Mouse (Mus musculus) kidney, postnatal 0 days (tissue): ENCODE measurements around the gene Ugt1a5. TPM values are rescaled to one million over a fixed set of nuclear protein-coding genes. Genes with fewer than 3 reads are reported as not detected.

Source experiments
- ATAC-seq: fragments of 200-750 bp; cut with Nextera tagmentation; replicated peaks from 2 replicates; pipeline ENCODE4 v1.8.0; 2017; ENCODE audit warnings: low read depth, moderate number of reproducible peaks, moderate TSS enrichment, moderate library complexity; ENCODE audit not compliant: low FRiP score
- DNase-seq: peaks from one replicate; pipeline ENCODE4 v3.0.0-alpha.2; 2016; ENCODE audit warnings: low spot score
- H3K27ac ChIP-seq: fragments of 300-500 bp; sonication (generic); 2 replicates; pipeline ENCODE4 v1.5.1; 2014; ENCODE audit warnings: mild to moderate bottlenecking
- H3K27me3 ChIP-seq: fragments of 300-500 bp; sonication (generic); 2 replicates; pipeline ENCODE4 v1.6.1; 2014; ENCODE audit warnings: low read length, mixed read lengths; ENCODE audit not compliant: insufficient read depth
- H3K36me3 ChIP-seq: fragments of 300-500 bp; sonication (generic); 2 replicates; pipeline ENCODE4 v1.6.1; 2014; ENCODE audit warnings: low read length, mixed read lengths; ENCODE audit not compliant: insufficient read depth
- H3K4me1 ChIP-seq: fragments of 300-500 bp; sonication (generic); replicated peaks from 2 replicates; pipeline ENCODE4 v1.6.1; 2014; ENCODE audit warnings: antibody characterized with exemption, low read length, mixed read lengths; ENCODE audit not compliant: insufficient read depth
- H3K4me2 ChIP-seq: fragments of 300-500 bp; sonication (generic); 2 replicates; pipeline ENCODE4 v1.6.1; 2014; ENCODE audit warnings: mild to moderate bottlenecking, low read length, moderate library complexity, mixed read lengths
- H3K4me3 ChIP-seq: fragments of 300-500 bp; sonication (generic); replicated peaks from 2 replicates; pipeline ENCODE4 v1.5.1; 2014; ENCODE audit warnings: low read depth, low read length
- H3K9ac ChIP-seq: fragments of 300-500 bp; sonication (generic); 2 replicates; pipeline ENCODE4 v1.6.1; 2014; ENCODE audit warnings: low read depth, low read length
- H3K9me3 ChIP-seq: fragments of 300-500 bp; sonication (generic); replicated peaks from 2 replicates; pipeline ENCODE4 v1.6.1; 2016; ENCODE audit warnings: low read length, inconsistent platforms, mixed read lengths
- CTCF ChIP-seq: IDR thresholded peaks from 2 replicates; pipeline ENCODE4 v1.5.1; 2016; ENCODE audit warnings: antibody characterized with exemption, low read depth, mild to moderate bottlenecking, moderate library complexity
- WGBS: fragments of 180-500 bp; shearing (Covaris S2); extraction: QIAGEN DNeasy Blood & Tissue Kit; methylation state at CpG from one replicate; pipeline ENCODE4 v1.1.7; 2014; 5-methylcytosine and 5-hydroxymethylcytosine counted together
- polyA plus RNA-seq: library from polyadenylated mRNA; unstranded; fragments of >200 nt; fragmentation: Nextera tagmentation; extraction: Ambion mirVana; gene quantifications from 2 replicates; pipeline ENCODE4 v1.2.1, GENCODE M21; 2015

The Ugt1a5 gene
- polyA plus RNA-seq, 1 experiment from 2014 or later = not detected

DNA sequence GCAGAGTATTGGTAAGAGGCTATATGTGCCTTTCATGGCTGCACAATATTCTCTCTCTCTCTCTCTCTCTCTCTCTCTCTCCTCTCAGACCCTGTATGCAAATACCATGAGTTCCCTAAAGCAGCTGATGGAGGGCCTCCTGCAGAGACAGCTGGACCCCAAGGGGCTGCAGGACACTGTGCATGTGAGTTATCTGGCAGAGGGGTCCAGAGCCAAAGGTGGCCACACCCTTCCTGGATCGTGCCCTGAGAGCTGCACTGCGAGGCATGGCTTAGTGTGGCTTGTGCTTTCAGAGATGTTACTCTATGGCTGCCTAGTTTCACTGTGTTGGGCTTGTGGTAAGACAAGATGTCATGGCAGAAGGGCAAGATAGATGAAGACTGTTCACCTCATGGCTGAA, 81.8 kb downstream of the Ugt1a5 start:
- no peak overlapping the region for H3K4me2 ChIP-seq
- H3K27me3 ChIP-seq = no peaks in the 10 kb centered on the region
- no peak for TF ChIP-seq CTCF
- H3K27ac ChIP-seq = no peak overlapping the region
- no peaks in the 10 kb centered on the region for H3K4me1 ChIP-seq
- no peak for ATAC-seq
- peaks cover 38% of the 10 kb centered on the region for H3K9me3 ChIP-seq
- no peak overlapping the region for H3K4me3 ChIP-seq
- no peaks in the 10 kb centered on the region for H3K36me3 ChIP-seq
- WGBS = 44% methylated on average over 2 of the region's 2 CpGs
- H3K9ac ChIP-seq = no peak overlapping the region
- DNase-seq = no peak

DNA sequence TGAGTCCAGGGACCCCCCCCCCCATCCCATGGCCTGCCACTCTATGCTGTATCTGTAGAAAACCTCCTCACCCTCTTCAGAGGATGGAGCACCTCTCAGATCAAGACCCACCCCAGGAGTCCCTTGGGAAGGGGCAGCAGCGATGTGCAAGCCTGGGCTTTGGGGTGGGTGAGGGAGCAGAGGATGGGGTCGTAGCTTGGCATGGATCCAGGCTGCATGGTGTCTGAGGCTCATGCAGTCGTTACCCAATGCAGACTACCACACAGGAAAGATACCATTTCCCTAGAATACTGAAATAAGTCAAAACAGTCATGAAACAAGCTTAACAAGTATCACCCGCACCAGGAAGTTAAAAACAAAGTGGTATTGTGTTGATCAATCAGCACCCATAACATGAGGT, 82.8 kb downstream of the Ugt1a5 start:
- Histone ChIP-seq H3K4me2 (no peak overlapping the region), H3K9ac (no peak overlapping the region), H3K27ac (no peak overlapping the region), H3K9me3 (peaks cover 38% of the 10 kb centered on the region), H3K4me1 (no peaks in the 10 kb centered on the region), H3K4me3 (no peak overlapping the region), H3K36me3 (no peaks in the 10 kb centered on the region), H3K27me3 (no peaks in the 10 kb centered on the region)
- no peak for ATAC-seq
- WGBS = 70% methylated on average over 4 of the region's 4 CpGs
- no peak for TF ChIP-seq CTCF
- DNase-seq = no peak

DNA sequence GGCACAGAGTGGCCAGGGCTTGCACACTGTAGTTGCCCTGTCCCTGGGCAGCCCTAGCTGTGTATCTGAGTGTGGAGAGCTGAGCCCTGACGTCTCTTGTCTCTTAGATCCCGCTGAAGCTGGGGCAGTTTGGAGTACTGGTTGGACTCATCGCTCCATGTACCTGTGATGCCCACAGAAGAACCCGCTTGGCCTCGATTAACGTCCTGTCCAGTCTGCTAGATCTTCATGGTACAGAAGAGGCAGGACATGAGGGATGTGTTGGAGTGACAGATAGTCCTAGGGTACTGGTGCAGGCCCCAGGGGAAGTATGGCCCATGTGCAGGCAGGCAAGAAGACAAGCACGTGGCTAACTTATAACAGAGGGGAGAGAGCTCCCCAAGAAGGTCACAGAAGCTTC, 83.8 kb downstream of the Ugt1a5 start:
- no peak for TF ChIP-seq CTCF
- 75% methylated on average over 7 of the region's 7 CpGs for WGBS
- Histone ChIP-seq H3K4me1 (no peaks in the 10 kb centered on the region), H3K4me3 (no peak overlapping the region), H3K9ac (no peak overlapping the region), H3K9me3 (peaks cover 38% of the 10 kb centered on the region), H3K27ac (no peak overlapping the region), H3K27me3 (no peaks in the 10 kb centered on the region), H3K36me3 (no peaks in the 10 kb centered on the region), H3K4me2 (no peak overlapping the region)
- DNase-seq (no peak), ATAC-seq (no peak)

DNA sequence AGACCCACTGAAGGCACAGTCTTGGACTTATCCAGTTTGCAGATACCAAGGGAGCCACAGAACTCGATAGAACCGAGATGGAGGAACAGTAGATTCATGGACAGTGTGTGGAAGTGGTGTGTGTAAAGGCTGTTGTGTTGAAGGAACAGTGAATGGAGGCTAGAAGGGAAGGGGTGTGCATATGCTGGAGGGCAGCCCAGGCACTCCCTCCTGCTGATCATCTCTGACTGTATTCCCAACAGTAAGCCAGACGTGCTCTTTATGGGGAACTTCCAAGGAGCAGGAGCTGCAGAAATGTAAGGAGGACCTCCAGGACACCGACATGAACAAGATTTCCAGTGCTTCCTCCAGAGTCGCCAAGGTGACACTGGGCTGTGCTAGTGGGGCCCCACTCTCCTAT, 84.2 kb downstream of the Ugt1a5 start:
- H3K9me3 ChIP-seq = peaks cover 35% of the 10 kb centered on the region

DNA sequence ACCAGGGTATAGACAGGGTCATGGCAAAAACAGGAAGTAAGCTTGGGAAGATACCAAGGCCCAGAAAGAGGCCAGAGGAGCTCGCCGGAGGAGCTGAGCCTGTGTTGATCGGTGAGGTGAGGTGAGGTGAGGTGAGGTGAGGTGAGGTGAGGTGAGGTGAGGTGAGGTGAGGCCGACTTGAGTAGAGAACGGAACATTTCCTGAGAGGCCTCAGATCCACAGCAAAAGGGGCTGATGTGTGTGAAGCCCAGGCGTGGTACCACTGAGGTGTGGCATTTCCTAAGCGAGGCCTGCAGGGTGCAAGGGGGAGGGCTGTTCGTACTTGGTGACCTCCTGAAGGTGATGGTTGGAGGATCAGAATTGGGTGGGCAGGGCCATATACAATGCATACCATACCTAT, 87.3 kb downstream of the Ugt1a5 start:
- 0 out of 2 replicates have a peak, but pooled peaks have one; percentile 8 for ATAC-seq
- peaks cover 17% of the 10 kb centered on the region for H3K9me3 ChIP-seq
- DNase-seq = no peak

More for the DNA sequence above, 84.2 kb downstream of the Ugt1a5 start:
- H3K27me3 ChIP-seq = no peaks in the 10 kb centered on the region
- no peak for TF ChIP-seq CTCF
- no peak overlapping the region for H3K4me3 ChIP-seq
- DNase-seq = no peak
- no peak overlapping the region for H3K4me2 ChIP-seq
- H3K27ac ChIP-seq = no peak overlapping the region
- 83% methylated on average over 5 of the region's 5 CpGs for WGBS
- no peak for ATAC-seq
- no peak overlapping the region for H3K9ac ChIP-seq
- H3K36me3 ChIP-seq = no peaks in the 10 kb centered on the region
- no peaks in the 10 kb centered on the region for H3K4me1 ChIP-seq

DNA sequence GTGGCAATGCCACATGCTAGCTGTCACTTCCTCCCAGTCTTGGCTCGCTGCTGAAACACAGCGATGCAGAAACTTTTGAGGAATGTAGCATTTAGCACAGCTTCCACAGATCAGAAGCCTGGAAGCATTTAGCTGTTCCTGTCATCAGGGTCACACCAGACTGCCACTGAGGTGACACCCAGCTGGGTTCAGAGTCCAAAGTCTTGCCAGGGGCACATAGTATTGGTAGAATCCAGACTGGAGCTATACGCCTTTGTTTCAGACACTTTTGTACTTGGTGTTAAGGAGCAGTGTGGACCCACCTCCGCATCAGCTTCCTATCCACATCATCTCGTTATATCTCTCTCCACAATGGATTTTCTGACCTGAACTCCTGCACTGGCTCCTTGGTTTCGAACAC, 87.7 kb downstream of the Ugt1a5 start:
- Histone ChIP-seq H3K27ac (no peak overlapping the region), H3K4me3 (no peak overlapping the region), H3K9ac (no peak overlapping the region), H3K9me3 (peaks cover 17% of the 10 kb centered on the region), H3K27me3 (no peaks in the 10 kb centered on the region), H3K36me3 (no peaks in the 10 kb centered on the region), H3K4me2 (no peak overlapping the region), H3K4me1 (no peaks in the 10 kb centered on the region)
- DNase-seq = no peak
- 70% methylated on average over 6 of the region's 6 CpGs for WGBS
- no peak for ATAC-seq
- no peak for TF ChIP-seq CTCF

More for the DNA sequence above, 87.3 kb downstream of the Ugt1a5 start:
- Histone ChIP-seq H3K4me2 (no peak overlapping the region), H3K4me3 (no peak overlapping the region), H3K9ac (no peak overlapping the region), H3K27ac (no peak overlapping the region), H3K4me1 (no peaks in the 10 kb centered on the region), H3K27me3 (no peaks in the 10 kb centered on the region), H3K36me3 (no peaks in the 10 kb centered on the region)
- WGBS = 62% methylated on average over 8 of the region's 8 CpGs
- no peak for TF ChIP-seq CTCF

DNA sequence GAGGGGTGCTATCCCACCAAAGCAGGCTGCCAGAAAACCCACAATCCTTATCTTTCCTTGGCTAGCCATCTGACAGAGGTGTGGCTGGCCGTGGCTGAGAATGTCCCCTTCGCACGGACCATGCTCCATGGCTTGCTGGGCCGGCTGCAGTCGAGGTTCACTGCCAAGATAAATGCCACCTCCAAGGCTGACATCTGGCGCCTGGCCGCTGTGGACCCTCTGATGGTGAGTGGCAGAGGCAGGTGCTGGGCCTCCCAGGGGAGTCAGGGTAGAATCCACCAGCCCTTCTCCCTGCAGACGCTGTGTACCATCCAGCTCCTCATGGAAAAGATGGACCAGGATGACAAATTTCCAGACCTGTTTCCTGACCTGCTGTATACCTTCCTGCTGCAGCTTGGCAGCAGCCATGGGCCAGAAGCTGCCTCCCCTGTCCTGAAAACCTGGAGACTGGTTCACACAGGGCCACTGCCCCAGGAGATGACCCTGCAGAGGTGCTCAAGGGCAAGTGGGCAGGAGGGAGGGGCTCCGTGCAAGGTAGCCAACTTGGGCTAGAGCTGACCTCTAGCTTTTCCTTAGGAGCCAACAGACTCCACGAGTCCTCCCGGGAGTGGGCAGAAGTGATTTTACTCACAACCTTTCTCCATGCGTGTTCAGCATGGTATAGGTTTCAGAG, 89.1 kb downstream of the Ugt1a5 start:
- Histone ChIP-seq H3K4me3 (no peak overlapping the region), H3K4me2 (no peak overlapping the region), H3K9me3 (peaks cover 16% of the 10 kb centered on the region), H3K36me3 (0 out of 2 replicates have a peak, but pooled peaks cover 2% of the 10 kb centered on the region), H3K9ac (no peak overlapping the region), H3K4me1 (peaks cover 8% of the 10 kb centered on the region), H3K27me3 (no peaks in the 10 kb centered on the region), H3K27ac (no peak overlapping the region)
- WGBS = 79% methylated on average over 12 of the region's 12 CpGs
- ATAC-seq (no peak), DNase-seq (no peak)
- no peak for TF ChIP-seq CTCF
